Mouse (Mus musculus): ENCODE results near the gene Csf2rb2.
A peak's percentile ranks its signal among the peaks of the same experiment; 100 is the strongest.
"Not testable (repeated sequence)": the region's sequence is repeated elsewhere in the genome, so short reads cannot be mapped to it uniquely, and the experiment has no call there.

Gene Csf2rb2

DNA sequence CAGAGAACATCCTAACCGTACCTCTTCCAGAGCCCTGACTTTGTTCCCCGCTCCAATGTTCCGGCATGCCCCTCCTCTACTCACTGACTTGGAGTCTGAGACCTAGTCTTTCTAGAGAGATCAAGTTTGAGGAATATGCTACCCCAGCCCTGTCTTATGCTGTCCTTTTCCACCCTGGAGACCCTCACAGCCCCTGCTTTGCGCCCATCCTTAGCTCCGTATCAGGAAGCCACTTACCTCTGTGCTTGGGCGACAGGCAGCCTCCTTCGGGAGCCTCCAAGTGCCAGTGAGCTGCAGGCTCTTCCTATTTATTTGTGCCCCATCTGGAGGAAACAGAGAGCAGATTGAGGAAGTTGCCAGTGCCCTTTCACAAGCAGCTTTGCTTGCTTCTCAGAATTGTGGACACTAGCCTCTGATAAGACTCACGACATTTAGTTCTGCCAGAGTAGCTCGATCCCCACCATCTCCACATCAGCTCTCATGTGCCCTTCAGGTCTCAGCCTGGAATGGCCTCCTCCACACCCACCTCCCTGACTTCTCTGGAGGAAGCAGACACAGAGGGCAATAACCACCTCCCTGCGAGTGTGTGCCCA lies at the start of gene Csf2rb2:
Csf2rb2 (minus strand) TSS at position 381 of the 593 bp plus-strand sequence.
- DNase-seq, result no peak

DNA sequence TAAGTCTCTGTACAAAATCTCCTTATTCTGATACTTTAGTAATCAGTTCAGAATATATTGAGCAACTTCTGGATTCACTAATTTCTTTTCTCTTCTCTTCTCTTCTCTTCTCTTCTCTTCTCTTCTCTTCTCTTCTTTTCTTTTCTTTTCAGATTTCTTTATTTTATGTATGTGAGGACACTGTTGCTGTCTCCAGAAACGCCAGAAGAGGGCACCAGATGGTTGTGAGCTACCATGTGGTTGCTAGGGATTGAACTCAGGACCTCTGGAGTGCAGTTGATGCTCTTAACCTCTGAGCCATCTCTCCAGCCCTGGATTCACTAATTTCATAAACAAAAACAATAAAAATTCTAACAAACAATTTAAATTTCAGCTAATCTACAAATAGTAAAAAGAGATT lies 49.4 kb upstream of the Csf2rb2 start:
- DNase-seq, result peak; percentile 16

- no peak for DNase-seq
These were observed 46.2 kb upstream of the Csf2rb2 start for GRCm38 (mm10) chr15:78351586-78352165.

- no peak for DNase-seq
These were observed 39.0 kb upstream of the Csf2rb2 start for GRCm38 (mm10) chr15:78344567-78344966.

DNA sequence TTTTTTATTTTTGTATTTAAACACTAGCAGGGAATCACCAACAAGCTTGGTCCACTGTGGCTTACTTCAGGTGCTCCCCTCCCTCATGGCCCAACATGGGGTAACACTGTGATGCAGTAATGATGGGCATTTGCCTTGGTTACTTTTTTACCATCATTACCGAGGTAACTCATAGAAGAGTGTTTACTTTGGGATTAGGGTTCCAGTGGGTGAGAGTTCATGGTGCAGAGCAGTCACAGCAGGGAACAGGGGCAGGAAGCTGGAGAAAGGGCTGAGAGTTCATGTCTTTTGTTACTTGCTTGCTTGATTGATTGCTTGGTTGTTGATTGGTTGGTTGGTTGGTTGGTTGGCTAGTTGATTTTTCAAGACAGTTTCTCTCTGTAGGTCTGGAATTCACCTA lies 38.2 kb upstream of the Csf2rb2 start:
- no peak for DNase-seq

DNA sequence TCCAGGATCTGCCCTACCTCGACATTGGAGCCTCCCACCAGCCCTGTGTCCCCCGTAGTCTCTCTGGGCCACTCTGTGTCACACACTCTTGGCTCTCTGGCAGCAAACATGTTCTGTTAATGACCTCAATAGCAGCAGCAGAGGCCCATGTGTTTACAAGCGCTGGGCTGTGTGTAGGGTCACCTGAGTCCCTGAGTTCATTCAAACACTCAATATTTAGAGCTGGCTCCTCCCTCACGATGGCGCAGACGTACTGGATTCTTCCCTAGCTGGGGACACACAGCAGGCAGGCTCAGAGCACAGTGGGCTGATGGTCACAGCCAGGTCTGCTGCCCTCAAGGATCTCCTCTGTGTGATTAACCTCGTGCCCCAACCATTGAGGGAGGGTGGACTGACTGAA lies 35.4 kb upstream of the Csf2rb2 start:
- not testable (repeated sequence) for DNase-seq

DNA sequence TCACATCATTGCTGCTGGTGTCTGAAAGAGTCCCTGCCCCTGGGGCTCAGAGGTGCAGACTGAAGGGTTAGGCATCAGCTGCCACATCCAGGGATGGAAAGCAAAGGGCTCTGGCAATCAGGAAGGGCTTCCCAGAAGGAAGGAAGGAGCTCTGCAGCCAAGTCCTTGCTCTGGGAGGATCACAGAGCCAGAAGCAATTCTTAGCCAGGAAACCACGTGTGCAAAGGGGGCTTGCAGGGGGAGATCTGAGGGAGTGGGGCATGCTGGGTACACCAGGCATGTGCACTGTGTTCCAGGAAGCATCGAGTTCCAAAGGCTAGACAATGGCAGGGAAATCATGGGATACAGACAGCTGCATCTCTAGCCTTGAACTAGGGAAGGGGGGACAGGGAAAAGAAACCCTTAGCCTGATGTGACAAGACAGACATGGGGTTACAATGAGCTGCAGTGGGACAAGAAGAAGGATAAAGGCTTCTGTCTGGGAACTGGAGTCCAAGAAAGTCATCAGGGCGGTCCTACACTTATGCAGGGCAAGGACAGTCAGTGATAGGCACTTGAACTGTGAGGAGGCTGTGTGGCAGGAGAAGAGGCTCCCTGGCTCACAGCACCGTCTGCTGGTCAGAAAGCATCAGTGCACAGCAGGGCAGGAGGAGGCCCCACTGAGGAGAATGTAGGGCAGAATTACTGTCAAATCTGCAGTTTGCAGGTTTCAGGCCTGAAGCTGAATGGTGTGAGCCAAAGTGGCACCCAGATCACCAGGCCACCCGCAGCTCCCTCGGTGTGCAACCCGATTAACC lies 34.3 kb upstream of the Csf2rb2 start:
- DNase-seq, result peak; percentile 24

- no peak for DNase-seq
These were observed 28.9 kb upstream of the Csf2rb2 start for GRCm38 (mm10) chr15:78334380-78334779.

DNA sequence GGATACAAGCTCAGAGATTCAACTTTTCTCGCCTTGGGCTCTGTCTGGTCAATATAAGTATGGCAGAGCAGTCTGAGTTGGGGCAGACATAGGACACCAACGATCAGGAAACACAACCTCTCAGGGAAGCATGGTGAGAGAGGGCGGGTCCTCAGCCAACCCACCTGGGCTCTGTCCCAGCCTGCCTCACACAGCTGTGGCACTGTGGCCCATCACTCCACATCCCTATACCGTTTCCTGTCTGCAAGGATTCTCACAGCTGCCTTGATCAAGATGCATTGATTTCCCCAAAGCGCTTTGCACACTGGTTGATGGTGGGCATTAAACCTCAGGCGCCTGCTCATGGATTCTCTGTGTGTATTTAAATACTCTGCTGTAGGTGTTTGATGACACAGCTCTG lies 27.5 kb upstream of the Csf2rb2 start:
- DNase-seq, result no peak

DNA sequence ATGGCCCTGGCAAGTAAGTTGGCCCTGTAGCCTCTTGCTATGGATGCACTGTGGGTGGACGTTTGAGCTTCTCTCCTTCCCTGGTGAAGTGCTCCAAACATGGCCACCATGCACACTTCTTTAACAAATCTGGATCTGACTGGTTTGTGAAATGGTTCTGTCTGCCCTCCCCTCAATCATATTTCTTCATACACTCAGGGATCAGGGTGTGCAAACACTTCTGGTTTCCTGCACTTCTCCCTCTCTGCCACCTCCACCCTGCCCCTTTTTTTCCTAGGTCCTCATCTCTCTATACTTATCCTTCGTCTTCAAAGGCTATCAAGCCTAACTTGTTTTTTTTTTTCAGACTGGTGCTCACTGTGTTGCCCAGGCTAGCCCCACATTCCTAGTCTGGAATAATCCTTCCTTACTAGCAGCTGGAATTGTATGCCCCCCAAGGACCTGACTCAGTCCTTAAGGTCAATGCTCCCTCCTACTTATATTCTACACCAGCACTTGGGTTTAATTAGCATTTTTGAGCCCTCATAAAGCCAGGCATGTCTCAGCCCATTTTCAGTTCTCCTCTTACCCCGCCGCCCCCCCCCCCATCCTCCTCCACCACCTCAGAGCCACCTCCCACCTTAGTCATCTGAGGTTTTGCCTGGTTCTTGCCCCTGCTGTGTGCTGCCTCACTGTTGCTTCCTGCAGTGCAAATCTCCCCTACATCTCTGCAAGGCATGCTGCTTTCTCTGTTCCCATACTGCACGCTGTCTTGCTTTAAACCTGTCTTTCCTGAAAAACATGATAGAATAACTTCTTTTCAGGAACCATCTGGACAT lies 26.2 kb upstream of the Csf2rb2 start:
- DNase-seq, result no peak

DNA sequence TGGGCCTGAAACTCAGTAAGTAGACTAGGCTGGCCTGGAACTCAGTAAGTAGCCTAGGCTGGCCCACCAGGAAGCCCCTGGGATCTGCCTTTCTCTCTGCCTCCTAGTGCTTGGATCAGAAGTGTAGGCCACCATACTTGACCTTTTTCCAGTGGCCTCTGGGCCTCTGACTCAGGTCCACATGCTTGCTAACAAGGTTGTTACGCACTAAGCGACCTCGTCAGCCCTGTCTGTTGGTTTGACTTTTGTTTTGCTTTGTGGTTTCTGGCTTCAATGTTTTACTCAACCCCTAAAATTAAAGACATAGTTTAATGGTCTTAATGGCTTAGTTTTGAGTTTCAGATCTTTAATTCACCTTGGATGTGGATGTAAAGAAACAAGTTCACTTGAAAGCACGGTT lies 25.2 kb upstream of the Csf2rb2 start:
- DNase-seq, result no peak

DNA sequence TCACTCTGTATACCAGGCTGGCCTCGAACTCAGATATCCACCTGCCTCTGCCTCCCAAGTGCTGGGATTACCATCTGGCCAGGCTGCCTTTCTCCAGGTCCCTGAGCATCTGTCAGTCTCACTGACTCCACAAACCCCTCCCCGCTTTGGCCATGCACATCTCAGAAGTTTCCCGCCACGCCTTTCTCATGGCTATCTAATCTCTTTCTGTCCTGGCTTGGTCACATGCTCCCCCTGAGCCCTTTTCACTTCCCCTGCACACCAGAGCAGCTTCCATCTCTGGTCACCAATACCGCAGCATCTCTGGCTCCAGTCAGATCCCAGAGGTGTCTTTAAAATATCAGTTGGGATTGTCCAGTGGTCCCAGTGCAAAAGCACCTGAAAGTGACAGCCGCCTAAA lies 24.5 kb upstream of the Csf2rb2 start:
- DNase-seq, result not testable (repeated sequence)

GRCm38 (mm10) chr15:78328520-78329097 lies 23.1 kb upstream of the Csf2rb2 start:
- no peak for DNase-seq

- not testable (repeated sequence) for DNase-seq
These were observed 22.3 kb upstream of the Csf2rb2 start for GRCm38 (mm10) chr15:78327753-78328341.

- DNase-seq, result no peak
These were observed 21.2 kb upstream of the Csf2rb2 start for GRCm38 (mm10) chr15:78326747-78327146.

- DNase-seq, result no peak
These were observed 20.3 kb upstream of the Csf2rb2 start, which contains the start of gene Csf2rb for GRCm38 (mm10) chr15:78325671-78326339. Gene Csf2rb, plus strand, starts transcription at chr15:78325752.

- DNase-seq, result no peak
These were observed 18.8 kb upstream of the Csf2rb2 start for GRCm38 (mm10) chr15:78324294-78324693.

- no peak for DNase-seq
These were observed 17.8 kb upstream of the Csf2rb2 start for GRCm38 (mm10) chr15:78323366-78323765.

- DNase-seq, result peak; percentile 16
These were observed 15.4 kb upstream of the Csf2rb2 start for GRCm38 (mm10) chr15:78320825-78321496.

DNA sequence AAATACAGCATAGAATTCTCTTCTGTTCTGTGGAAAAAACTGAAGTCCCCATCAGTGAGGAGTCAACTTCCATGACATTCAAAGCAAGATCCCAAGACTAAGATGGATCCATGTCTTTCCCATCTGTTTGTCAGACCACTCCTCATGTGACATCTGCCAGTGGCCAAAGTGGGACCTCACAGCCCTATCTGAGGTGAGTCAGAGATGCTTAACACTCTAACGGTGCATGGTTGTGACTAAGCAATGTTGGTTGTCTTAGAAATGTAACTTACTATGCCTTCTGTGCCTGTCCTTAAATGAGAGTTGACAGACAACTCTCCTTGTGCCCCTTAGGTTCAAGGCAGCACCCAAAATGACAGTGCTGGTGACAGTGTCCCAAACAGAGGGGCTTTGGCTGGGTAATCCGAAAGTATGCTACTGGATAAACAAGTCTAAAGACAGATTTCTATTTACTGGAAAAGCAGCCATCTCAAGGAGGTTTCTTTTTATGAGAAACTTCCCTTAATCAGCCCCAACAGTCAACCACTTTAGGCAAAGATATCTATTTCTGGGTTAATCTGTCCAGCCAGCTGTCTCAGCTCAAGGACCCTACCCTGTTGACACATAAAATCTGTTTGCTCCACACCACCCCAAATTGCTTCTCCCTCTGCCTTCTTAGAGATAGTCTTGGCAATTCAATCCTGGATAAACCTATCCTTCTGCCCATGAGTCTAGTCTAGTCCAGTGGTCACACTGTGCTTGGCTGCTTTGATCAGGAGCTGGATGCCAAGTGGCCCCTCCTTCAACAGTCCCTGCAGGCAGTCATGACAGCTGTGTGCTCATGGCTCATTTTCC lies 13.0 kb upstream of the Csf2rb2 start:
- not testable (repeated sequence) for DNase-seq
